Mouse (Mus musculus): ENCODE results near the gene Mrpl10. TPM values are rescaled to one million over a fixed set of nuclear protein-coding genes. Genes with fewer than 3 reads are reported as not detected.
A peak's percentile ranks its signal among the peaks of the same experiment; 100 is the strongest.

Mrpl10 gene
- polyA plus RNA-seq, 1 experiment from 2014 or later = 78.8 TPM

GRCm38 (mm10) chr11:97031977-97032376, 9.4 kb upstream of the Mrpl10 start:
- H3K27me3 ChIP-seq (replicated peaks) = no peaks in the 10 kb centered on the region
- 83% methylated on average over 12 of the region's 12 CpGs for WGBS
- H3K36me3 ChIP-seq = no peaks in the 10 kb centered on the region
- H3K4me3 ChIP-seq (replicated peaks) = no peak overlapping the region
- peaks cover 10% of the 10 kb centered on the region for H3K4me1 ChIP-seq
- no peaks in the 10 kb centered on the region for H3K9me3 ChIP-seq
- ATAC-seq (ENCODE audit: insufficient read depth, low FRiP score, low read depth) = no peak
- H3K9ac ChIP-seq = no peak overlapping the region
- H3K27ac ChIP-seq = no peak overlapping the region
- no peak overlapping the region for H3K4me2 ChIP-seq

- H3K4me1 ChIP-seq = peaks cover 10% of the 10 kb centered on the region
- H3K9me3 ChIP-seq = no peaks in the 10 kb centered on the region
- H3K4me3 ChIP-seq (replicated peaks) = no peak overlapping the region
- no peak for ATAC-seq (ENCODE audit: insufficient read depth, low FRiP score, low read depth)
- no peaks in the 10 kb centered on the region for H3K36me3 ChIP-seq
- no peak overlapping the region for H3K4me2 ChIP-seq
- H3K9ac ChIP-seq = no peak overlapping the region
- no peak overlapping the region for H3K27ac ChIP-seq
- WGBS = 87% methylated on average over 4 of the region's 4 CpGs
- H3K27me3 ChIP-seq (replicated peaks) = no peaks in the 10 kb centered on the region
Measured at GRCm38 (mm10) chr11:97032499-97032898, 8.9 kb upstream of the Mrpl10 start.

DNA sequence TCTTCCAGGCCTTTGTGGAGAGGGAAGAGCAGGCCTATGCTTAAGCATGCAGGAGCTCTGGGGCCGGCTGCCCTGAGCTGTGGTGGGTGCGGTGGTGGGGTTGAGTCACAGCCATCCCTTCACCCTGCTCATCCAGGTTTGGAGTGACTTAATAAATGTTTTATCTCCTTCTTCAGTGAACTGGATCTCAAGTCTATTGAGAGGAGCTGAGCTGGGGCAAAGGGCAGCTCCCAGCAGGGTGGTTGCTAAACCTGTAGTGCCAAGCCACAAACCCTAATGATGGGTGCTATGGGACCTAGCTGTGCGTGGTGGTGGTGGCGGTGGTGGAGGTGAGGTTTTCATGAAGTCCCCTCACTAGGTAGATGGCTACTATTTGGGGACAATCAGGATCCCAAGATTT, 7.6 kb upstream of the Mrpl10 start:
- ATAC-seq (ENCODE audit: insufficient read depth, low FRiP score, low read depth) = no peak
- H3K9ac ChIP-seq = no peak overlapping the region
- no peaks in the 10 kb centered on the region for H3K27me3 ChIP-seq (replicated peaks)
- H3K9me3 ChIP-seq = no peaks in the 10 kb centered on the region
- no peak overlapping the region for H3K4me3 ChIP-seq (replicated peaks)
- peaks cover 10% of the 10 kb centered on the region for H3K4me1 ChIP-seq
- no peak overlapping the region for H3K27ac ChIP-seq
- H3K4me2 ChIP-seq = no peak overlapping the region
- no peaks in the 10 kb centered on the region for H3K36me3 ChIP-seq
- 90% methylated on average over 4 of the region's 4 CpGs for WGBS

- ATAC-seq (ENCODE audit: insufficient read depth, low FRiP score, low read depth) = no peak
- H3K36me3 ChIP-seq = no peaks in the 10 kb centered on the region
- WGBS = 76% methylated on average over 5 of the region's 5 CpGs
- H3K27ac ChIP-seq = no peak overlapping the region
- no peak overlapping the region for H3K4me3 ChIP-seq (replicated peaks)
- no peaks in the 10 kb centered on the region for H3K9me3 ChIP-seq
- no peaks in the 10 kb centered on the region for H3K27me3 ChIP-seq (replicated peaks)
- no peak overlapping the region for H3K4me2 ChIP-seq
- no peak overlapping the region for H3K9ac ChIP-seq
- no peaks in the 10 kb centered on the region for H3K4me1 ChIP-seq
Measured at GRCm38 (mm10) chr11:97036141-97036540, 5.2 kb upstream of the Mrpl10 start.

GRCm38 (mm10) chr11:97038881-97039280, 2.5 kb upstream of the Mrpl10 start:
- Histone ChIP-seq H3K4me1 (peaks cover 7% of the 10 kb centered on the region), H3K27me3 (replicated peaks) (no peaks in the 10 kb centered on the region), H3K36me3 (no peaks in the 10 kb centered on the region), H3K27ac (no peak overlapping the region), H3K4me3 (replicated peaks) (no peak overlapping the region), H3K9me3 (no peaks in the 10 kb centered on the region), H3K9ac (no peak overlapping the region), H3K4me2 (no peak overlapping the region)
- WGBS = 63% methylated on average over 7 of the region's 7 CpGs
- no peak for ATAC-seq (ENCODE audit: insufficient read depth, low FRiP score, low read depth)

- Histone ChIP-seq H3K36me3 (peaks cover 10% of the 10 kb centered on the region; the same call in 1 of the 2 replicates), H3K4me3 (replicated peaks) (peak overlapping the region; percentile 87), H3K4me1 (peaks cover 7% of the 10 kb centered on the region), H3K4me2 (peak overlapping the region; percentile 88), H3K27ac (no peak overlapping the region), H3K9me3 (no peaks in the 10 kb centered on the region), H3K27me3 (replicated peaks) (no peaks in the 10 kb centered on the region), H3K9ac (no peak overlapping the region)
- ATAC-seq (ENCODE audit: insufficient read depth, low FRiP score, low read depth) = no peak
- WGBS = 42% methylated on average over 12 of the region's 12 CpGs
Measured at GRCm38 (mm10) chr11:97040301-97041021, 899 bp upstream of the Mrpl10 start.

DNA sequence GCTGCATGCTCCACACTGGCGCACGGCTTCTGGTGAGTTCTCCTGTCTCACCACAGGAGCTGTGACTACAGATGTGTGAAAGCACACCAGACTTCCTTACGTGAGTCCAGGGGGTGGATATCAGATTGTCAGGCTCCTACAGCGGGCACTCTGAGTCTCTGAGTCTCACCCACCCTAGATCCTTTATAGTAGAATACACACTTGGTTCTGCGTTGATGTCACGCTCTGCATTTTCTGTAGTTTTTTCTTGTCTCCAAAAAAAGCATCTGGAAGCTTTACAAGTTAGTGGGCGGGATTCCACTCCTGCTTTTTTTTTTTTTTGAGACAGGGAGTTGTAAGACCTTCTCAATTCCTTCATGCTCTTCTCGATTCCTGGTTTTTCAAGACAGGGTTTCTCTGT, 3.5 kb downstream of the Mrpl10 start:
- Histone ChIP-seq H3K4me2 (no peak overlapping the region), H3K36me3 (peaks cover 17% of the 10 kb centered on the region; the same call in 1 of the 2 replicates), H3K27me3 (replicated peaks) (no peaks in the 10 kb centered on the region), H3K4me1 (peaks cover 7% of the 10 kb centered on the region), H3K27ac (no peak overlapping the region), H3K9me3 (no peaks in the 10 kb centered on the region), H3K9ac (no peak overlapping the region), H3K4me3 (replicated peaks) (no peak overlapping the region)
- 94% methylated on average over 8 of the region's 8 CpGs for WGBS
- no peak for ATAC-seq (ENCODE audit: insufficient read depth, low FRiP score, low read depth)

GRCm38 (mm10) chr11:97045861-97046260, 4.5 kb downstream of the Mrpl10 start:
- Histone ChIP-seq H3K27ac (no peak overlapping the region), H3K27me3 (replicated peaks) (no peaks in the 10 kb centered on the region), H3K4me3 (replicated peaks) (no peak overlapping the region), H3K36me3 (peaks cover 17% of the 10 kb centered on the region; the same call in 1 of the 2 replicates), H3K9me3 (no peaks in the 10 kb centered on the region), H3K9ac (no peak overlapping the region), H3K4me2 (no peak overlapping the region), H3K4me1 (peaks cover 14% of the 10 kb centered on the region)
- 84% methylated on average over 7 of the region's 7 CpGs for WGBS
- no peak for ATAC-seq (ENCODE audit: insufficient read depth, low FRiP score, low read depth)

GRCm38 (mm10) chr11:97048090-97048650, 6.8 kb downstream of the Mrpl10 start:
- Histone ChIP-seq H3K27me3 (replicated peaks) (no peaks in the 10 kb centered on the region), H3K4me2 (no peak overlapping the region), H3K9ac (no peak overlapping the region), H3K9me3 (no peaks in the 10 kb centered on the region), H3K27ac (no peak overlapping the region), H3K36me3 (peaks cover 17% of the 10 kb centered on the region; the same call in 1 of the 2 replicates), H3K4me3 (replicated peaks) (no peak overlapping the region), H3K4me1 (peaks cover 26% of the 10 kb centered on the region)
- no peak for ATAC-seq (ENCODE audit: insufficient read depth, low FRiP score, low read depth)
- WGBS = 79% methylated on average over 8 of the region's 8 CpGs

DNA sequence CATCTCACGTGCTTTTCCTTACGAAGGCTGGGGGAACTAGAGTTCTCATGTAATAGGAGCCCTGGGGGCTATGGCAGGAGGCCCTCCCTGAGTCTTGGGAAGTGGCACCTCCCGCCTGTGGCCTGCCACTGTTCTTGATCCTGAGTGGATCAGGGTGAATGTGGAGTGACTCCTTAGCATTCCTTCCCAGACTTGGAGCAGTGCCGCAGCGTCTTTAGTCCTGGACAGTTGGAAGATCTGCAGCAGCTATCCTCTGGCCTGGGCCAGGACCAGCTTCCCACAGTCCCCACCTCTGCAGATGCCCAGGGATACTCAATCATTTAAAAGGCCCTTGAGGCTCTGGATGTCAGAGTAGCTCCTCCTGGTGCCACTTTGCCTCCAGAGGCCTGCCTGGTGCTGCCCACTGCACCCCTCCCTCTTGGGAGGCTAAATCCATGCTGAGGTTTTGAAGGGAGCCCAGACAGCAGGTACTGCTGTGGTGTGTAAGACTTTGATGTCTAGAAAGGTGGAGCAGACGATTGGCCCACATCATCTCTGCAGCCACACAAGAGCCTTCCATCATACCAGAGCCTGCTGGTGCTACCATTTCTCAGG, 8.2 kb downstream of the Mrpl10 start:
- Histone ChIP-seq H3K9ac (no peak overlapping the region), H3K4me1 (peaks cover 26% of the 10 kb centered on the region), H3K9me3 (no peaks in the 10 kb centered on the region), H3K4me2 (no peak overlapping the region), H3K27ac (0 out of 2 replicates have a peak overlapping the region, but pooled peaks have one; percentile 75), H3K36me3 (peaks cover 16% of the 10 kb centered on the region; the same call in 1 of the 2 replicates), H3K27me3 (replicated peaks) (no peaks in the 10 kb centered on the region), H3K4me3 (replicated peaks) (no peak overlapping the region)
- no peak for ATAC-seq (ENCODE audit: insufficient read depth, low FRiP score, low read depth)
- WGBS = 69% methylated on average over 6 of the region's 6 CpGs

- H3K4me3 ChIP-seq (replicated peaks) = peak within 1 kb of the TSS; percentile 62
- H3K27me3 ChIP-seq (replicated peaks) = no peaks in the 10 kb centered on the region
- ATAC-seq (ENCODE audit: insufficient read depth, low FRiP score, low read depth) = peak; percentile 68
- H3K9ac ChIP-seq = peak within 1 kb of the TSS; percentile 83
- H3K27ac ChIP-seq = peak within 1 kb of the TSS; percentile 75
- H3K4me1 ChIP-seq = peaks cover 26% of the 10 kb centered on the region
- H3K9me3 ChIP-seq = no peaks in the 10 kb centered on the region
- peaks cover 17% of the 10 kb centered on the region; the same call in 1 of the 2 replicates for H3K36me3 ChIP-seq
- peak within 1 kb of the TSS; percentile 88 for H3K4me2 ChIP-seq
- 5% methylated on average over 18 of the region's 18 CpGs for WGBS
Measured at GRCm38 (mm10) chr11:97050216-97050943, 9.0 kb downstream of the Mrpl10 start, which contains the start of gene Osbpl7. Gene Osbpl7 (plus strand): TSS chr11:97050628.

Measured in stomach, embryonic 15.5 days (tissue).